Mouse (Mus musculus): Measurements from ENCODE around the gene Plekhm1. TPM values are rescaled to one million over a fixed set of nuclear protein-coding genes. Genes with fewer than 3 reads are reported as not detected.

Plekhm1 gene
- polyA plus RNA-seq, 1 experiment from 2014 or later: 9.2 TPM

- no peak overlapping the region for H3K4me2 ChIP-seq (replicated peaks; ENCODE audit: low read depth, low read length)
- H3K27me3 ChIP-seq (ENCODE audit: insufficient read depth, low read length): no peaks in the 10 kb centered on the region
- no peak overlapping the region for H3K9ac ChIP-seq (replicated peaks; ENCODE audit: low read length)
- peaks cover 7% of the 10 kb centered on the region for H3K36me3 ChIP-seq (ENCODE audit: insufficient read depth, low read length)
- H3K4me3 ChIP-seq (ENCODE audit: low read length): no peak overlapping the region
- H3K9me3 ChIP-seq (ENCODE audit: low read length): no peaks in the 10 kb centered on the region
- no peak overlapping the region for H3K27ac ChIP-seq (ENCODE audit: low read length)
- WGBS: 90% methylated on average over 4 of the region's 4 CpGs
- no peaks in the 10 kb centered on the region for H3K4me1 ChIP-seq (ENCODE audit: insufficient read depth, low read length)
- no peak for ATAC-seq (ENCODE audit: low FRiP score, low TSS enrichment)
Observed at GRCm38 (mm10) chr11:103399986-103400385, 12.5 kb downstream of the Plekhm1 start.

DNA sequence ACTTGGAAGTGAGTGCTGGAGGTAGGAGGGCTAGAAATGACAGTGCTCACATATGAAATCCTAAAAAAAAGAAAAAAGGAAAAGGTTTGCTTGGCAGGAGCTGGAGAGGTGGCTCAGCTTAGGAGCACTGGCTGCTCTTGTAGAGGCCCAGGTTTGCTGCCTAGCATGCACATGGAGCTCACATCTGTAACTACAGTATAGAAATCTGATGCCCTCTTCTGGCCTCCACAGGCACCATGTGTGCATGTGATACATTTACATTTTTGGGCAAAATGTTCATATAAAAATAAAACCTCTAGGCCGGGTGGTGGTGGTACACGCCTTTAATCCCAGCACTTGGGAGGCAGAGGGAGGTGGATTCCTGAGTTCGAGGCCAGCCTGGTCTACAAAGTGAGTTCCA, 13.4 kb downstream of the Plekhm1 start:
- no peak for ATAC-seq (ENCODE audit: low FRiP score, low TSS enrichment)
- H3K4me3 ChIP-seq (ENCODE audit: low read length): no peak overlapping the region
- peaks cover 14% of the 10 kb centered on the region for H3K36me3 ChIP-seq (ENCODE audit: insufficient read depth, low read length)
- H3K9ac ChIP-seq (replicated peaks; ENCODE audit: low read length): no peak overlapping the region
- no peaks in the 10 kb centered on the region for H3K27me3 ChIP-seq (ENCODE audit: insufficient read depth, low read length)
- no peak overlapping the region for H3K4me2 ChIP-seq (replicated peaks; ENCODE audit: low read depth, low read length)
- no peaks in the 10 kb centered on the region for H3K4me1 ChIP-seq (ENCODE audit: insufficient read depth, low read length)
- WGBS: 90% methylated on average over 3 of the region's 3 CpGs
- no peaks in the 10 kb centered on the region for H3K9me3 ChIP-seq (ENCODE audit: low read length)
- no peak overlapping the region for H3K27ac ChIP-seq (ENCODE audit: low read length)

GRCm38 (mm10) chr11:103396682-103397081, 15.8 kb downstream of the Plekhm1 start:
- peaks cover 23% of the 10 kb centered on the region for H3K36me3 ChIP-seq (ENCODE audit: insufficient read depth, low read length)
- no peaks in the 10 kb centered on the region for H3K4me1 ChIP-seq (ENCODE audit: insufficient read depth, low read length)
- no peaks in the 10 kb centered on the region for H3K9me3 ChIP-seq (ENCODE audit: low read length)
- 87% methylated on average over 4 of the region's 4 CpGs for WGBS
- H3K27me3 ChIP-seq (ENCODE audit: insufficient read depth, low read length): no peaks in the 10 kb centered on the region
- H3K4me2 ChIP-seq (replicated peaks; ENCODE audit: low read depth, low read length): no peak overlapping the region
- ATAC-seq (ENCODE audit: low FRiP score, low TSS enrichment): no peak
- H3K9ac ChIP-seq (replicated peaks; ENCODE audit: low read length): no peak overlapping the region
- no peak overlapping the region for H3K27ac ChIP-seq (ENCODE audit: low read length)
- H3K4me3 ChIP-seq (ENCODE audit: low read length): no peak overlapping the region

DNA sequence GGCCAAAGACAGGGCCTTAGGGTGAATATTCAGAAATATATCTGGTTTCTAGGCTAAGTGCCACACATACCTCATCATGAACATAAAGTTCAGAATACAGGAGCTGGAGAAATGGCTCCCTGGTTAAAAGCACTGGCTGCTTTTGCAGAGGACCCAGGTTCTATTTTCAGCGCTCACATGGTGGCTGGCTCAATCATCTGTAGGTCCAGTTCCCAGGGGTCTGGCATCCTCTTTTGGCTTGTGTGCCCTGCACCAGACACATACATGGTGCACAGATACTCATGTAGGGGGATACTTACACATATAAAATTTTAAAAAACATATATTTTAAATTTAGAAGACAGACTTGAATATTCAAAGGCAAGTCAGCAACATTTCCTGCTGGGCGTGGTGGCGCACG, 16.3 kb downstream of the Plekhm1 start:
- WGBS: 96% methylated on average over 4 of the region's 4 CpGs
- H3K4me1 ChIP-seq (ENCODE audit: insufficient read depth, low read length): no peaks in the 10 kb centered on the region

DNA sequence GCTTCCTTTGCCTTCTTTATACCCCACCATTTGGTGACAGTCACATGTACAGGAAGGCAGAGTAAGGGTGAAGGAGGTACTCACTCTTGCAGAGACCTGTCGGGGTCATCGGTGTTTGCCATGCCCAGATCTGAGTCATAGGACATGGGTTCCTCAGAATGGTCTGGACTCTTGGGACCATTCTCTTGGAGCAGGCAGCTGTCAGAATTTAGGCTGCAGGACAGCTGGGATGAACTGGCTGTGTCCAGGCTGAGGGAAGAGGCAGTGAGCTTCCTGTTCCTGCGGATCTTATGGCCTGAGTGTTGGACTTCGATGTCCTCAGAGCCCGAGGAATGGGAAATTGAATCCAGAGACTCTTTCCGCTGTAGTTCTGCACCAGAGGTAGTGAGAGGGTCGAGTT, 17.9 kb downstream of the Plekhm1 start:
- no peak overlapping the region for H3K4me3 ChIP-seq (ENCODE audit: low read length)
- no peak overlapping the region for H3K9ac ChIP-seq (replicated peaks; ENCODE audit: low read length)
- no peaks in the 10 kb centered on the region for H3K4me1 ChIP-seq (ENCODE audit: insufficient read depth, low read length)
- 87% methylated on average over 7 of the region's 7 CpGs for WGBS
- H3K36me3 ChIP-seq (ENCODE audit: insufficient read depth, low read length): peaks cover 26% of the 10 kb centered on the region
- no peaks in the 10 kb centered on the region for H3K27me3 ChIP-seq (ENCODE audit: insufficient read depth, low read length)
- no peak overlapping the region for H3K27ac ChIP-seq (ENCODE audit: low read length)
- no peak for ATAC-seq (ENCODE audit: low FRiP score, low TSS enrichment)
- no peak overlapping the region for H3K4me2 ChIP-seq (replicated peaks; ENCODE audit: low read depth, low read length)
- no peaks in the 10 kb centered on the region for H3K9me3 ChIP-seq (ENCODE audit: low read length)

More for the DNA sequence above, 16.3 kb downstream of the Plekhm1 start:
- H3K27me3 ChIP-seq (ENCODE audit: insufficient read depth, low read length): no peaks in the 10 kb centered on the region
- H3K36me3 ChIP-seq (ENCODE audit: insufficient read depth, low read length): peaks cover 23% of the 10 kb centered on the region
- no peak overlapping the region for H3K27ac ChIP-seq (ENCODE audit: low read length)
- H3K4me3 ChIP-seq (ENCODE audit: low read length): no peak overlapping the region
- no peaks in the 10 kb centered on the region for H3K9me3 ChIP-seq (ENCODE audit: low read length)
- ATAC-seq (ENCODE audit: low FRiP score, low TSS enrichment): no peak
- no peak overlapping the region for H3K9ac ChIP-seq (replicated peaks; ENCODE audit: low read length)
- H3K4me2 ChIP-seq (replicated peaks; ENCODE audit: low read depth, low read length): no peak overlapping the region

GRCm38 (mm10) chr11:103394025-103394424, 18.5 kb downstream of the Plekhm1 start:
- ATAC-seq (ENCODE audit: low FRiP score, low TSS enrichment): no peak
- Histone ChIP-seq H3K36me3 (ENCODE audit: insufficient read depth, low read length) (peaks cover 27% of the 10 kb centered on the region), H3K4me3 (ENCODE audit: low read length) (no peak overlapping the region), H3K4me2 (replicated peaks; ENCODE audit: low read depth, low read length) (no peak overlapping the region), H3K27ac (ENCODE audit: low read length) (no peak overlapping the region), H3K9ac (replicated peaks; ENCODE audit: low read length) (no peak overlapping the region), H3K27me3 (ENCODE audit: insufficient read depth, low read length) (no peaks in the 10 kb centered on the region), H3K9me3 (ENCODE audit: low read length) (no peaks in the 10 kb centered on the region), H3K4me1 (ENCODE audit: insufficient read depth, low read length) (no peaks in the 10 kb centered on the region)
- WGBS: 89% methylated on average over 7 of the region's 7 CpGs

DNA sequence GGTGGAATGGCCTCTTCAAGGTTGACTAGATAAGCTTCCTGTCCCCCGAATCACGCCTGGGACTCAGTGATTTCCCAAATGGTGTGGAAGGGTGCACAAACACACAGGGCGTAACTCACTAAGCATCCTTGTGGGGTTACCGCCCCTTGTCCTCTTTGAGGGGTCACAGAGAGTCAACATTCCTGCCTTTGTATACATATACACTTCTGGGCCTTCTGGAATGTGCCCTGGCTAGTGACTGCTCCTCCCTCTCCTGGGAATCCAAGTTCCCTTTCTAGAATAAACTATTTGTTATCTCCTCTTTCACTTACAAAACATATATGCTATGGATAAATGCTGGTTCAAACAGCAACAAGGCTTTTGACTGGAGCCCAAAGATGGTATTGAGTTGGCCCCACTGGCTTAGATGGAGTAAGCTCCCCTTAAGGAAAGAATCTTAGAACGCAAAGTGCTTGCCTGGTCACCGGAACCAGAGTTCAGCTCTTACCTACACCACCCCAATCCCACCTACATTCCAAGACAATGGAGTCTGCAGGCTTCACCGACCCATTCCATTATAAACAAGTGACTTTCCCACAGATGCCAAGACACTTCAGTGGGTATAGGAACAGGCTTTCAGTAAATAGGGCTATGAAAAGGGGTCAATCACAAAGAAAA, 24.5 kb downstream of the Plekhm1 start:
- Histone ChIP-seq H3K27me3 (ENCODE audit: insufficient read depth, low read length) (no peaks in the 10 kb centered on the region), H3K36me3 (ENCODE audit: insufficient read depth, low read length) (peaks cover 16% of the 10 kb centered on the region), H3K4me3 (ENCODE audit: low read length) (no peak overlapping the region), H3K9me3 (ENCODE audit: low read length) (no peaks in the 10 kb centered on the region), H3K9ac (replicated peaks; ENCODE audit: low read length) (no peak overlapping the region), H3K4me2 (replicated peaks; ENCODE audit: low read depth, low read length) (no peak overlapping the region), H3K27ac (ENCODE audit: low read length) (no peak overlapping the region), H3K4me1 (ENCODE audit: insufficient read depth, low read length) (peaks cover 10% of the 10 kb centered on the region)
- WGBS: 74% methylated on average over 7 of the region's 7 CpGs
- no peak for ATAC-seq (ENCODE audit: low FRiP score, low TSS enrichment)

DNA sequence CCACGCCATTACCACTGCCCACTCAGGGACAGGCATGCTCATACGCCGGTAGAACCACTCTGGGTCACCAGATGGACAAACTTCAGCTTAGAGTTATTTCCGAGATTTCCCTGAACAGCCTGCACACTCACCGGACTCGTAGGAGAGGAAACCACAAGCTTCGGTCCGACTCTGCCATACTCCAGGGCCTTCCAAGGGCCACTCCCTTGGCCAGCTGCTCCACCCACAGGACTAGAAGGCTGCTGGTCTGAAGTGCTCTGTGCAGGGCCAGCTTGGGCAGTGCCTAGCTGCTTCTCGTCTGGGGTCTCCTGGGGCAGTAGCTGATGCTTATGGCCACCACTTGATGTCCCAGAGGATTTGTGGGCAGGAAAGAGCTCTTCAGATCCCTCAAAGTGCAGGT, 25.7 kb downstream of the Plekhm1 start:
- 83% methylated on average over 9 of the region's 9 CpGs for WGBS
- no peaks in the 10 kb centered on the region for H3K9me3 ChIP-seq (ENCODE audit: low read length)
- peaks cover 20% of the 10 kb centered on the region for H3K4me1 ChIP-seq (ENCODE audit: insufficient read depth, low read length)
- H3K27me3 ChIP-seq (ENCODE audit: insufficient read depth, low read length): no peaks in the 10 kb centered on the region
- H3K4me3 ChIP-seq (ENCODE audit: low read length): no peak overlapping the region
- no peak overlapping the region for H3K4me2 ChIP-seq (replicated peaks; ENCODE audit: low read depth, low read length)
- no peak overlapping the region for H3K9ac ChIP-seq (replicated peaks; ENCODE audit: low read length)
- no peak for ATAC-seq (ENCODE audit: low FRiP score, low TSS enrichment)
- H3K27ac ChIP-seq (ENCODE audit: low read length): no peak overlapping the region
- peaks cover 14% of the 10 kb centered on the region; the same call in 1 of the 2 replicates for H3K36me3 ChIP-seq (ENCODE audit: insufficient read depth, low read length)

- WGBS: 54% methylated on average over 5 of the region's 5 CpGs
- H3K9ac ChIP-seq (replicated peaks; ENCODE audit: low read length): no peak overlapping the region
- peak overlapping the region; percentile 54; the same call in 1 of the 2 replicates for H3K27ac ChIP-seq (ENCODE audit: low read length)
- H3K4me3 ChIP-seq (ENCODE audit: low read length): no peak overlapping the region
- H3K9me3 ChIP-seq (ENCODE audit: low read length): no peaks in the 10 kb centered on the region
- ATAC-seq (ENCODE audit: low FRiP score, low TSS enrichment): peak; percentile 66
- H3K36me3 ChIP-seq (ENCODE audit: insufficient read depth, low read length): peaks cover 19% of the 10 kb centered on the region
- H3K27me3 ChIP-seq (ENCODE audit: insufficient read depth, low read length): no peaks in the 10 kb centered on the region
- H3K4me1 ChIP-seq (ENCODE audit: insufficient read depth, low read length): peaks cover 12% of the 10 kb centered on the region
- H3K4me2 ChIP-seq (replicated peaks; ENCODE audit: low read depth, low read length): no peak overlapping the region
Observed at GRCm38 (mm10) chr11:103381956-103382613, 30.4 kb downstream of the Plekhm1 start.

- 82% methylated on average over 7 of the region's 7 CpGs for WGBS
- H3K36me3 ChIP-seq (ENCODE audit: insufficient read depth, low read length): peaks cover 19% of the 10 kb centered on the region
- peak overlapping the region; percentile 36; the same call in 1 of the 2 replicates for H3K27ac ChIP-seq (ENCODE audit: low read length)
- no peaks in the 10 kb centered on the region for H3K9me3 ChIP-seq (ENCODE audit: low read length)
- no peaks in the 10 kb centered on the region for H3K27me3 ChIP-seq (ENCODE audit: insufficient read depth, low read length)
- peaks cover 12% of the 10 kb centered on the region for H3K4me1 ChIP-seq (ENCODE audit: insufficient read depth, low read length)
- no peak overlapping the region for H3K9ac ChIP-seq (replicated peaks; ENCODE audit: low read length)
- ATAC-seq (ENCODE audit: low FRiP score, low TSS enrichment): no peak
- no peak overlapping the region for H3K4me3 ChIP-seq (ENCODE audit: low read length)
- H3K4me2 ChIP-seq (replicated peaks; ENCODE audit: low read depth, low read length): no peak overlapping the region
Observed at GRCm38 (mm10) chr11:103381505-103381904, 31.0 kb downstream of the Plekhm1 start.
